8 mouse cellular contexts compared by ENCODE assay signal in the genomic region with DNA sequence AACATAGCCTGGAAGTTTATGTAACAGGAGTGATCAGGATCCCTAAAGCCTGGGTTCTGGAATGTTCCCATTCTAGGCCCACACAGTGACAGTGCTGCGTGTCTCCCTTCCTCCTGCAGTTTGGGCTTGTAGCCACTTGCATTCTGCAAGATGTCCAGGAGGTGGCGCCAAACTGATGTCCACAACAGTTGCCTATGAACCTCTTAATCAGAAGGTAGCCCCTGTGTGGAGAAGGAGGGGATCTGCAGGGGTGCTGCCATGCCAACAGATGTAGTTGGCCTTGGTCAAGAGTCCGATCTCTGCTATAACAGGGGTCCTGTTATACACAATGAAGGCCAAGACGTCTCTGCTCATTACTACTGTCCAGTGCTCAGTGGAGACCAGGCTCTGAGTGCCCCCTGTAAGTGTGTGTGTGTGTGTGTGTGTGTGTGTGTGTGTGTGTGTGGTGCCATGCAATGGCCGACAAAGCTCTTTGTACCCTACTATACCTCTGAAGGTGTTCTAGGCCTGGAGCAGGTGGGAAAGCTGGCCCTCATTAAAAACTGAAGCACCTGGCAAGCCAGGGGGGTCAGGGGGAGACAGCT. TPM values are rescaled to one million over a fixed set of nuclear protein-coding genes. Genes with fewer than 3 reads are reported as not detected.
DNase-seq lines count a peak whose midpoint lies in the region; ATAC-seq lines count a peak whose summit lies in the region.

No protein-coding gene starts in this region.

- no peaks in the 10 kb centered on the region for H3K9me3 ChIP-seq in hindbrain, embryonic 15.5 days

- no peak overlapping the region for H3K4me3 ChIP-seq in hindbrain, embryonic 15.5 days

- no peaks in the 10 kb centered on the region for H3K27me3 ChIP-seq in hindbrain, embryonic 15.5 days

- no peak overlapping the region for H3K27ac ChIP-seq in hindbrain, embryonic 15.5 days (replicated peaks)

- H3K9ac ChIP-seq in hindbrain, embryonic 15.5 days, result no peak overlapping the region

- no peak overlapping the region for H3K4me2 ChIP-seq in hindbrain, embryonic 15.5 days

- 0 out of 2 replicates have a peak, but pooled peaks cover 7% of the 10 kb centered on the region for H3K4me1 ChIP-seq in hindbrain, embryonic 15.5 days (replicated peaks)

- DNase-seq in NIH3T3 (ENCODE audit: low read depth), result peak; percentile 92
- DNase-seq in cerebellum, adult 8-10 months, result peak; percentile 94
- peak; percentile 84 to 88 for DNase-seq in frontal cortex, postnatal 10 days (ENCODE audit: low spot score in 2 of 2)
- peak; percentile 89 for DNase-seq in left cerebral cortex, adult 11 months (ENCODE audit: low spot score)
- DNase-seq in lung, postnatal 4 days, result peak; percentile 88 to 91
- peak; percentile 94 for DNase-seq in right cerebral cortex, adult 18-20 months
- DNase-seq in urinary bladder, adult 18-20 months (ENCODE audit: low spot score in 2 of 2), result peak; percentile 74 to 75

- no peaks in the 10 kb centered on the region for H3K36me3 ChIP-seq in hindbrain, embryonic 15.5 days

- 33% methylated on average over 5 of the region's 5 CpGs for WGBS in hindbrain, embryonic 15.5 days

- ATAC-seq in hindbrain, embryonic 15.5 days (ENCODE audit: low FRiP score, low read depth), result peak; percentile 31; the same call in 1 of the 2 replicates

RNA-seq across cellular contexts. Expression of a gene that starts 24.5 kb away (rescaled TPM):
- polyA plus RNA-seq in hindbrain, embryonic 15.5 days (2015; fragmentation: Nextera tagmentation; extraction: Ambion mirVana), result 30.3 and 32.8 TPM in 2 replicates

RNA-seq across cellular contexts. Expression of a gene that starts 42.3 kb away (rescaled TPM):
- 3.8 and 4.6 TPM in 2 replicates for polyA plus RNA-seq in hindbrain, embryonic 15.5 days (2015; fragmentation: Nextera tagmentation; extraction: Ambion mirVana)
